Mouse (Mus musculus): ENCODE results near the gene Gfra1. TPM values are rescaled to one million over a fixed set of nuclear protein-coding genes. Genes with fewer than 3 reads are reported as not detected.

Gene Gfra1
- total RNA-seq, 2 experiments from 2014 or later = 3.4 to 3.5 TPM

Other genes starting within 250 kb of the Gfra1 start
- gene Ccdc172, start 56.1 kb upstream of the Gfra1 start, total RNA-seq (2021) = not detected
- under 1 TPM in 1 of 2 experiments, not detected in 1; 0.59 TPM for gene Pnlip, start 196.6 kb upstream of the Gfra1 start, total RNA-seq (2021)

All from gastrocnemius, adult 18-20 months (tissue).